ENCODE assay signal across 8 mouse cellular contexts in the genomic region with DNA sequence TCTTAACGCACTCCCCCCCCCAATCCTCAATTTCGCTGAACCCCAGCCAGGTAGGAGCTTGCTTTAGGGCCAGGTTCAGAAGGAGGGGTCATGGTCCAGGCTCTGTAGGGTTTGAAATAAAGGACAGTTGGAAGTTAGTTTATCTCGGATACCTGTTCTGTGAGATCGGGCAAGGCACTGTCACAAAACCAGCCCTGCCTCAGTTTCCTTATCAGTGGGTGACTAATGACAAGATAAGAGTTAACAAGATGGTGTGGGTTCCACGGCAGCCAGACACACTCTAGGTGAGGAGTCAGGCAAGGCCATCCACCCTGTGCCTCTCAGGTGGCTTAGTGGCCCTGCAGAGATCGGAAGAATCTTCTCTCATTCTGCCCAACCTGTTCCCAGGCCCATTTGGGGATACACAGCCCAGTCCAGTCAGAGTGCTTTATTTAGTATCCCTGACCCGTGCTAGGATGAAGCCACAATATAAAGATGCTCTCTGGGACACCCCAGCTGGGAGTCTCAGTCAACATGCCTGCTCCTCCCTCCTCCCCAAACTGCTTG. TPM values are rescaled to one million over a fixed set of nuclear protein-coding genes. Genes with fewer than 3 reads are reported as not detected.
DNase-seq lines count a peak whose midpoint lies in the region; ATAC-seq and TF ChIP-seq lines count a peak whose summit lies in the region.

No protein-coding gene starts in this region.

- no peaks in the 10 kb centered on the region for H3K9me3 ChIP-seq in lung, embryonic 16.5 days (ENCODE audit: control insufficient read depth, low read length)
- H3K9me3 ChIP-seq in forebrain, embryonic 15.5 days, result no peaks in the 10 kb centered on the region
- H3K9me3 ChIP-seq in limb, embryonic 14.5 days (ENCODE audit: control insufficient read depth, low read length), result no peaks in the 10 kb centered on the region

- no peak for ATAC-seq in lung, embryonic 16.5 days (ENCODE audit: low read depth)
- ATAC-seq in forebrain, embryonic 15.5 days (replicated peaks), result no peak
- no peak for ATAC-seq in limb, embryonic 14.5 days (ENCODE audit: low FRiP score, low read depth)

- no peaks in the 10 kb centered on the region for H3K36me3 ChIP-seq in lung, embryonic 16.5 days (ENCODE audit: control insufficient read depth, insufficient read depth, low read length)
- H3K36me3 ChIP-seq in forebrain, embryonic 15.5 days, result no peaks in the 10 kb centered on the region
- H3K36me3 ChIP-seq in limb, embryonic 14.5 days (ENCODE audit: control insufficient read depth, insufficient read depth, low read length), result no peaks in the 10 kb centered on the region
- H3K36me3 ChIP-seq in small intestine, adult 2 months (ENCODE audit: control insufficient read depth, insufficient read depth, low read length), result no peaks in the 10 kb centered on the region

- WGBS in lung, embryonic 16.5 days, result 71% methylated on average over 7 of the region's 7 CpGs
- WGBS in forebrain, embryonic 15.5 days, result 72% methylated on average over 7 of the region's 7 CpGs
- 79% methylated on average over 7 of the region's 7 CpGs for WGBS in limb, embryonic 14.5 days
- WGBS in small intestine, adult 2 months, result 35% methylated on average over 7 of the region's 7 CpGs

- peak overlapping the region; percentile 80 for H3K4me2 ChIP-seq in lung, embryonic 16.5 days (ENCODE audit: low read depth, low read length)
- H3K4me2 ChIP-seq in forebrain, embryonic 15.5 days (replicated peaks), result peak overlapping the region; percentile 66
- peak overlapping the region; percentile 82 for H3K4me2 ChIP-seq in limb, embryonic 14.5 days (replicated peaks; ENCODE audit: low read depth, low read length, severe bottlenecking)

- H3K4me1 ChIP-seq in lung, embryonic 16.5 days (replicated peaks; ENCODE audit: control insufficient read depth, insufficient read depth, low read length), result peaks cover 36% of the 10 kb centered on the region
- H3K4me1 ChIP-seq in forebrain, embryonic 15.5 days, result peaks cover 51% of the 10 kb centered on the region
- peaks cover 27% of the 10 kb centered on the region for H3K4me1 ChIP-seq in limb, embryonic 14.5 days (ENCODE audit: control insufficient read depth, insufficient read depth, low read length)
- H3K4me1 ChIP-seq in small intestine, adult 2 months (ENCODE audit: control insufficient read depth, insufficient read depth, insufficient read length, low read length), result peaks cover 52% of the 10 kb centered on the region

- H3K27me3 ChIP-seq in lung, embryonic 16.5 days (ENCODE audit: control insufficient read depth, insufficient read depth, low read depth, low read length), result no peaks in the 10 kb centered on the region
- no peaks in the 10 kb centered on the region for H3K27me3 ChIP-seq in forebrain, embryonic 15.5 days
- H3K27me3 ChIP-seq in limb, embryonic 14.5 days (ENCODE audit: control insufficient read depth, insufficient read depth, low read length), result no peaks in the 10 kb centered on the region
- H3K27me3 ChIP-seq in small intestine, adult 2 months (ENCODE audit: control insufficient read depth, insufficient read depth, low read length), result no peaks in the 10 kb centered on the region

- DNase-seq in lung, postnatal 10 days, result no peak
- DNase-seq in limb, embryonic 14.5 days (ENCODE audit: low spot score), result no peak
- DNase-seq in left cerebral cortex, adult 9 months (ENCODE audit: low spot score in 2 of 2), result no peak
- no peak for DNase-seq in urinary bladder, adult 2 months (ENCODE audit: low spot score)
- DNase-seq in embryo, embryonic 10.5 days (ENCODE audit: low spot score), result no peak

- no peak for TF ChIP-seq POLR2A in limb, embryonic 14.5 days (IDR thresholded peaks at IDR 0.05; ENCODE audit: borderline replicate concordance, extremely low read depth, insufficient read depth, insufficient read length)
- no peak for TF ChIP-seq POLR2A in small intestine, adult 2 months (IDR thresholded peaks at IDR 0.05; ENCODE audit: low read depth, low read length)

- peak overlapping the region; percentile 92; the same call in 1 of the 2 replicates for H3K9ac ChIP-seq in lung, embryonic 16.5 days (ENCODE audit: low read length)
- H3K9ac ChIP-seq in forebrain, embryonic 15.5 days (replicated peaks), result peak overlapping the region; percentile 99
- H3K9ac ChIP-seq in limb, embryonic 14.5 days (ENCODE audit: low read depth, low read length, severe bottlenecking), result peak overlapping the region; percentile 94; the same call in 1 of the 2 replicates

- no peak for TF ChIP-seq CTCF in small intestine, adult 2 months (IDR thresholded peaks at IDR 0.05; ENCODE audit: extremely low read depth, insufficient read length, insufficient replicate concordance, low read depth, low read length)

- no peak overlapping the region for H3K27ac ChIP-seq in lung, embryonic 16.5 days (ENCODE audit: low read length)
- peak overlapping the region; percentile 94; the same call in 1 of the 2 replicates for H3K27ac ChIP-seq in forebrain, embryonic 15.5 days (replicated peaks)
- H3K27ac ChIP-seq in limb, embryonic 14.5 days (replicated peaks; ENCODE audit: low read depth, low read length), result no peak overlapping the region
- H3K27ac ChIP-seq in small intestine, adult 2 months (ENCODE audit: insufficient read depth, low read depth, low read length), result peak overlapping the region; percentile 31; the same call in 1 of the 2 replicates

- H3K4me3 ChIP-seq in lung, embryonic 16.5 days (ENCODE audit: low read length), result peak overlapping the region; percentile 85
- peak overlapping the region; percentile 71 for H3K4me3 ChIP-seq in forebrain, embryonic 15.5 days
- H3K4me3 ChIP-seq in limb, embryonic 14.5 days (replicated peaks; ENCODE audit: low read length), result peak overlapping the region; percentile 88
- peak overlapping the region; percentile 78 for H3K4me3 ChIP-seq in small intestine, adult 2 months (ENCODE audit: low read depth, low read length)

RNA-seq across cellular contexts. Expression of a gene that starts 2.4 kb away (rescaled TPM):
- 9.2 and 11.2 TPM in 2 replicates for polyA plus RNA-seq in lung, embryonic 16.5 days (2015; fragmentation: Nextera tagmentation; extraction: Ambion mirVana)
- polyA plus RNA-seq in forebrain, embryonic 15.5 days (2015; fragmentation: Nextera tagmentation; extraction: Ambion mirVana), result 48.8 and 52.9 TPM in 2 replicates
- polyA plus RNA-seq in limb, embryonic 14.5 days (2012; rRNA removed), result 23.5 and 26.4 TPM in 2 replicates
- polyA plus RNA-seq in limb, embryonic 14.5 days (2014; fragmentation: Nextera tagmentation; extraction: Ambion mirVana), result 12.3 and 15.4 TPM in 2 replicates
- polyA plus RNA-seq in small intestine, adult 2 months (2012; rRNA removed), result 10.5 and 25.1 TPM in 2 replicates
- polyA plus RNA-seq in urinary bladder, adult 2 months (2012; rRNA removed), result 13.2 and 17.5 TPM in 2 replicates

RNA-seq across cellular contexts. Expression of a gene that starts 26.3 kb away (rescaled TPM):
- polyA plus RNA-seq in lung, embryonic 16.5 days (2015; fragmentation: Nextera tagmentation; extraction: Ambion mirVana), result 3.5 and 3.6 TPM in 2 replicates
- 5.8 and 7.2 TPM in 2 replicates for polyA plus RNA-seq in forebrain, embryonic 15.5 days (2015; fragmentation: Nextera tagmentation; extraction: Ambion mirVana)
- 11.8 and 13.1 TPM in 2 replicates for polyA plus RNA-seq in limb, embryonic 14.5 days (2012; rRNA removed)
- 6.5 TPM in 2 replicates for polyA plus RNA-seq in limb, embryonic 14.5 days (2014; fragmentation: Nextera tagmentation; extraction: Ambion mirVana)
- polyA plus RNA-seq in small intestine, adult 2 months (2012; rRNA removed), result 2.9 and 4.7 TPM in 2 replicates
- 0.80 and 1.0 TPM in 2 replicates for polyA plus RNA-seq in urinary bladder, adult 2 months (2012; rRNA removed)

Comparison
In these comparisons a context has a peak if more than half of its experiments do, and no peak if none do; other contexts are left out.
1. H3K27ac ChIP-seq: peak in forebrain, embryonic 15.5 days (single experiment) and small intestine, adult 2 months (single experiment); none in lung, embryonic 16.5 days (single experiment) and limb, embryonic 14.5 days (single experiment).
2. Peak in every context shown above with its lines, with median percentiles within 50 percentile points of each other: H3K4me2 ChIP-seq, H3K4me3 ChIP-seq and H3K9ac ChIP-seq.